Mouse (Mus musculus) olfactory bulb, adult 2 months (tissue): ENCODE results near the gene Dpf1. TPM values are rescaled to one million over a fixed set of nuclear protein-coding genes. Genes with fewer than 3 reads are reported as not detected.

Source experiments
- H3K27ac ChIP-seq: fragments of 200-500 bp; 2 replicates; pipeline ENCODE4 v1.5.1; 2012; ENCODE audit warnings: low read depth, low read length; ENCODE audit not compliant: insufficient read depth
- H3K4me1 ChIP-seq: fragments of 200-500 bp; 2 replicates; pipeline ENCODE4 v1.6.1; 2012; ENCODE audit warnings: low read length; ENCODE audit not compliant: control insufficient read depth, insufficient read depth
- H3K4me3 ChIP-seq: fragments of 200-500 bp; 2 replicates; pipeline ENCODE4 v1.5.1; 2012; ENCODE audit warnings: mild to moderate bottlenecking, low read depth, low read length, moderate library complexity; ENCODE audit not compliant: insufficient read depth
- CTCF ChIP-seq: fragments of 200-500 bp; IDR thresholded peaks from 2 replicates; pipeline ENCODE4 v1.5.1; 2012; ENCODE audit warnings: low read depth, mild to moderate bottlenecking, low read length, moderate library complexity; ENCODE audit not compliant: insufficient read depth
- POLR2A ChIP-seq: fragments of 200-500 bp; IDR thresholded peaks from 2 replicates; pipeline ENCODE4 v1.6.1; 2012; ENCODE audit warnings: mild to moderate bottlenecking, low read depth, low read length, moderate library complexity; ENCODE audit not compliant: insufficient read depth
- WGBS: fragments of 180-500 bp; shearing (Covaris S2); methylation state at CpG from one replicate; pipeline ENCODE4 v1.1.7; 2018; 5-methylcytosine and 5-hydroxymethylcytosine counted together
- polyA plus RNA-seq: library from polyadenylated mRNA; stranded (reverse); fragments of >200 nt; gene quantifications from 2 replicates; pipeline ENCODE4 v1.2.4, GENCODE M21; 2012; ENCODE audit warnings: low replicate concordance; ENCODE audit not compliant: missing spikeins, insufficient read depth, insufficient read length

The Dpf1 gene
- polyA plus RNA-seq, 1 experiment = not detected

DNA sequence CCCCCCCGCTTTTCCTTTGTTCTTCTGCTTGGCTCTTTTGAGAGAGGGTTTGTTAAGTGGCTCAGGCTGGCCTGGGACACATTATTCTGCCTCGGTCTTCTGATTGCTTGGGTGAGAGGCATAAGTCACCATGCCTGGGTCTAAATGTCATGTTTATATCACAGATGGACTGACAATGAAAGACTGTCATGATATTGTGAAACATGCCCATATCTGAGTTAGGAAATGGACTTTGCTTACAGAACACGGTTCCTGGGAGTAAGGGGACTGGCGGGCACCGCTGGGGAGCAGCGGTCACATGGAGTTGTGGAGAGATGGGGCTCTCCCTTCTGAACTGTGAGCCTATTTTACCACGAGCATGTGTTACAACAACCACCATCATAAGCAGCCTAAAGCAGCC, 30.4 kb downstream of the Dpf1 start:
- Histone ChIP-seq H3K27ac (no peak overlapping the region), H3K4me1 (peaks cover 13% of the 10 kb centered on the region; the same call in 1 of the 2 replicates), H3K4me3 (no peak overlapping the region)
- WGBS = 64% methylated on average over 7 of the region's 7 CpGs
- TF ChIP-seq CTCF = no peak
- no peak for TF ChIP-seq POLR2A

DNA sequence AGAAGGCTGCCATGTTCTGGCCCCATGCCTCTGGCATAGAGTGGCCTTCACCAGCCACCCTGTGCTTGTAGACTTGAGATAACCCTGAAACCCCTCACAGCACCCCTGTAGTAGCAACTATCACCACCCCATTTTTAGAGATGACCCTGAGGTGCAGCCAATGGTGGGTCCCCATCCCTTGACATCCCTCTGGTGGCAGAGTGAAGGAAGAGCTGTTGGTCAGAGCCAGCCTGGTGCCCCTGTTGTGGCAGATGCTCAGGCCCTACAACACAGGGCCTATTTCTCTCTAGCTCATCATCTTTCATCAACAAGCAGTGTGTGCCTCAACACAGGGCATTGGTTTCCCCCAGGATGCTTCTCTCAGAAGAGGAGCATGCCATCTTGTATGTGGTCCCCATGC, 31.5 kb downstream of the Dpf1 start:
- Histone ChIP-seq H3K27ac (no peak overlapping the region), H3K4me3 (no peak overlapping the region), H3K4me1 (peaks cover 9% of the 10 kb centered on the region)
- TF ChIP-seq POLR2A (no peak), CTCF (no peak)

DNA sequence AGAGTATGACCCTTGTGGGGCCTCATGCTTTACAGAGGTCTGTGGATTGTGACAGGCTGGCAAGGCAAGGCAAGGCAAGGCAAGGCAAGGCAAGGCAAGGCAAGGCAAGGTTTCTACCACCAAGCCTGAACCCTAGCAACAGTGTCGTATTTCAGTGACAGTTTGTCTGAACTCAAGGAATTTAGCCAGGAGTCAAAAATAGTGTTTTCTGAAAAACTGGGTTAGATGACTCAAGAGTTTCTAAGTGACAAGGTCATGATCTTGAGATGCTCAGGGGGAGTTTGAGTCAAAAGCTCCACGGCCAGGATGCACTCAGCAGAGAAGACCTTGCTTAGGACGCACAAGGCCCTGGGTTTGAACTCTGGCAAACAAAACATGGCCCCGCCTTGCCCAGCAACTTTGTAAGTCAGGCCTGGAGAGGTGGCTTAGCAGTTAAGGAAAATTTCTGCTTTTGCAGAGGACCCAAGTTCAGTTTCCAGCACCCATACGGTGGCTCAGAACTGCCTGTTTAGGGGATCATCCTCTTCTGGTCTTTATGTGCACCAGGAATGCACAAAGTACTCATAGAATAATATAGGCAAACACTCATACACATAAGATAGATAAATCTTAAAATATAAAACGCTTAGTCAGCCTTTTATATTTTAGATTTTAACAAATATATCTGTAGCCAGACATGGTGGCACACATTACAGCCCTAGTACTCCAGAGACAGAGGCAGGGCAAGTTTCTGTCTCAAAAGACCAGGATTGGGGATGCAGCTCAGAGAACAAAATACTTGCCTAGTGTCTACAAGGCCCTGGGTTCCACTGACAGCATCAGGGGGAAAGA, 32.3 kb downstream of the Dpf1 start:
- no peak overlapping the region for H3K27ac ChIP-seq
- peaks cover 17% of the 10 kb centered on the region for H3K4me1 ChIP-seq
- H3K4me3 ChIP-seq = no peak overlapping the region
- WGBS = 88% methylated on average over 6 of the region's 6 CpGs
- TF ChIP-seq POLR2A (no peak), CTCF (no peak)

DNA sequence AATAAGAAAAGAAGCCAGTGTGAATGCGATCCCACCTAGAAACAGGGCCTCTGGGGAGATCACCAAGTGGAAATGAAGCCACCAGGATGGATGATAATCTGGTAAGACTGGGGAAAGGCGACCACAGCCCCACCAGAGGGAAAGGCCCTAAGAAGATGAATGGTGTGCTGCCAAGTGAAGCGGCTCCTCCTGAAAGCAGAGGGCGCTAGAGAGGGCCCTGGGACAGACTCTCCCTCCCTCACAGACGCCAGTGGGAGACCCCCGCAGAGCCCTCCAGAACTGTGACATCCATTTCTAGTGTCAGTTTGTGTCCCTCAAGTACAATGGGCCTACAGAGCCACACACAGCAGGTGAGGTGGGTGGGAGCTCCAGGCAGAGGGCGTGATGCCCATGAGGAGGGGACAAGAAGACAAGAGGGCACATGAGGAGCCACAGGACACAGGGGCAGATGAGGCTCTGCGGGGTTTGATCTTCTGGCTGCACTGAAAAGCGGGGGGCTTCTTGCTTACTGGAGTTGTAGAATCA, 33.1 kb downstream of the Dpf1 start:
- peaks cover 25% of the 10 kb centered on the region for H3K4me1 ChIP-seq
- 75% methylated on average over 9 of the region's 9 CpGs for WGBS
- H3K27ac ChIP-seq = no peak overlapping the region
- 0 out of 2 replicates have a peak, but pooled peaks have one; percentile 10 for TF ChIP-seq CTCF
- no peak for TF ChIP-seq POLR2A
- no peak overlapping the region for H3K4me3 ChIP-seq

DNA sequence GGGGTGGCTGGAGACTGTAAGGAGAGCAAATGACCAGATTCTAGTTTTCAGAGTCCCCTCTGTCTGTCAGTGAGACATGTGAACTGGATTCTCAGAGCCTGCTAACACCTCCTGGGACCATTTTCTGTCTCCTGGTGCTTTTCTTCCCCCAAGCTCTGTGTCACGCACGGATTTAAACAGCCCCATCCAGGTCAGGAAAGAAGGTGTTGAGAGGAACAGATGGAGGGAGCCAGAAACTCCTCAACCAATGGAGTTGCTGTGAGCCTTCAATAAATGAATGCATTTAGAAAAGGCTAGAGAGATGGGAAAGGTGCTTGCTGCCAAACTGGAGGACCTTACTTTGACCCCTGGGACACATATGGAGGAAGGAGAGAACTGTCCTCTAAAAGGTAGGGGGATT, 34.0 kb downstream of the Dpf1 start:
- TF ChIP-seq POLR2A = no peak
- no peak for TF ChIP-seq CTCF
- Histone ChIP-seq H3K4me3 (no peak overlapping the region), H3K27ac (no peak overlapping the region), H3K4me1 (peaks cover 34% of the 10 kb centered on the region)
- WGBS = 77% methylated on average over 2 of the region's 2 CpGs

DNA sequence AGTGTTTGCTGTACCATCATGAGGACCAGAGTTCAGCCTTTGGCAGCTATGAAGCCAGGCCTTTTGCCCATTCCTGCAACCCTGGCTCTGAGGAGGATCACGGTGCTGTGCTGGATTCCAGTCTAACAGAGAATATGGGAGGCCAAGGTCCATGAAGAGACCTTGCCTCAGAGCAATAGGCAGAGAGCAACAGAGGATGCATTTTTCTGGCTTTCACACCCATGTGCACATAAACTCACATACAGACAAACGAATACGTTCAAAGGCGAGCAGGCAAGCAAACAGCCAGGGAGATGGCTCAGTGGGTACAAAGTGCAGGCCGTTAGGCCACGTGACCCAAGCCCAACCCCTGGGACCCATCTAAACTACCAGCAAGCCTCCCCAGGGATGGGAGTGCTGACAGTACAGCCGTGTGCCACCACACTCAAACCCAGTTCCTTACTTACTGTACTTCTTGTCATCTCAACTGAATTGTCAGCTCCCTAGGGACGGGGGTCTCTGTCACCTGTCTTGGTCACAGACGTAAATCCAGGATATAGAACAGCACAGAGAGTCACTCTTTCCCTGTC, 34.7 kb downstream of the Dpf1 start:
- no peak overlapping the region for H3K27ac ChIP-seq
- no peak for TF ChIP-seq POLR2A
- TF ChIP-seq CTCF = no peak
- H3K4me1 ChIP-seq = peaks cover 39% of the 10 kb centered on the region
- no peak overlapping the region for H3K4me3 ChIP-seq
- 86% methylated on average over 9 of the region's 9 CpGs for WGBS

DNA sequence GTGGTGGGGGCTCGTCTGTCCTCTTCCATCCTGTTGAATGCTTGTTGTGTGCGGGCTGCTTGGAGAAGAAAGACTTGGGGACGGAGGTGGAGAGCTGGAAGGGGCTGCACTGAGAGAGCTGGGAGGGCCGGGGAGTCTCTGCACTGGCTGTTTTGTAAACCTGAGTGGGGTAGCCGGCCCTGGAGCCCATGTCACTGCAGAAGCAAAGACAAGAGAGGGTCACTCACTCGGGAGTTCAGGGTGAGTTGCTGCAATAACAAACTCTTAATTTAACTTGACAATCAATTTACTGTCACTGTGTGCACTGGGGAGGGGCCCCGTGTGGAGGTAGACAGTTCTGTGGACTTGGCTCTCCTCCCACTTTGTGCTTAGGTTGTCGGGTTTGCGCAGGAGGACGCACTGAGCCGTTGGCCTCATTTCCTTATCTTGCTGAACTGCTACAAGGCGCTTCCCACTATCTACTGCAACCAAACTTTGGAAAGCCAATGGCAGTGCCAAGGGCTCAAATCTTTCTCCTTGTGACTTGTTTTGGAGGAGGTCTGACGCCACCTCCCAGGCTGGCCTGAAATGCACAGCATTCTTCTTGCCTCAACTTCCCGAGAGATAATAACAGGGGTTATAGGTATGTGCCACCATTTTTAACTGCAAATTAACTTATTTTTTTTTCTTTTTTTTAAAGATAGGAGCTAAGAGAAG, 35.4 kb downstream of the Dpf1 start:
- Histone ChIP-seq H3K4me1 (peaks cover 45% of the 10 kb centered on the region), H3K27ac (no peak overlapping the region), H3K4me3 (no peak overlapping the region)
- 70% methylated on average over 14 of the region's 14 CpGs for WGBS
- TF ChIP-seq POLR2A = no peak

DNA sequence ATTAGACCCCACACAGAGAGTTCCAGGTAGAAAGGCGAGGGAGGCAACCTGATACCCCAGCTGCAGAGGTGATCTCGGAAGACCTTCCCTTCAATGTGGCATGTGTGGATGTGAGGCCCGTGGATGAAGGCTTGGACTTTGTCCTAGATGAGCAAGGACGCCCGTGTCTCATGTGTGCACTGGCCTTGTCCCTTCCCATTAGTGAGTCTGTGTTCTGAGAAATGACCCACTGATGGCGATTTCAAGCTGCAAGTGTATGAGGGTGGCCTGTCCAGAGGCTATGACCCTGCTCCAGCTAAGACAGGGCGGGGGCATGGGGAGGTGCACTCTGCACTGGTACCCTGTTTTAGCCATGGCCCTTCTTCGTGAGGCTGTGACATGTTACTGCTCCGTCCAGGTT, 36.5 kb downstream of the Dpf1 start:
- no peak for TF ChIP-seq POLR2A
- TF ChIP-seq CTCF = no peak
- no peak overlapping the region for H3K27ac ChIP-seq
- WGBS = 92% methylated on average over 9 of the region's 9 CpGs
- H3K4me1 ChIP-seq = peaks cover 43% of the 10 kb centered on the region
- no peak overlapping the region for H3K4me3 ChIP-seq

DNA sequence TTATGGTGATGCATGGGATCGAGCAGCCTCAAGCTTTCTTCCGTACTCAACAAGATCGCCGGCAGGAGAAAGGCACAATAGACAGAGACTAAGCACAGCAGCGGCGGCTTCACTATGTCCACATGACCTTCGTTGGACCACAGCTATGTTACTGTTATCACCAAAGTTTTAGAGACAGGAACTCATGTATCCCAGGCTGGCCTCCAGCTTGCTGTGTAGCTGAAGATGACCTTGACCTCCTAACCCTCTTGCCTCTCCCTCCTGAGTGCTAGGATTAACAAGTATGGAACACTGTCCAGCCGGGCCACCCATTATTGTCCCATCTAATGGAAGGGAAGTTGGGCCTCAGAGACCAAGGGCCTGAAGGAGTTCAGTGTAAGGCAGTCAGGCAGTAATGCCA, 37.1 kb downstream of the Dpf1 start:
- TF ChIP-seq POLR2A (no peak), CTCF (no peak)
- 74% methylated on average over 8 of the region's 8 CpGs for WGBS
- H3K27ac ChIP-seq = peak overlapping the region; percentile 78
- H3K4me1 ChIP-seq = peaks cover 45% of the 10 kb centered on the region
- H3K4me3 ChIP-seq = no peak overlapping the region
